Mouse (Mus musculus): ENCODE results near the gene Nmb.
A peak's percentile ranks its signal among the peaks of the same experiment; 100 is the strongest.

Gene Nmb

DNA sequence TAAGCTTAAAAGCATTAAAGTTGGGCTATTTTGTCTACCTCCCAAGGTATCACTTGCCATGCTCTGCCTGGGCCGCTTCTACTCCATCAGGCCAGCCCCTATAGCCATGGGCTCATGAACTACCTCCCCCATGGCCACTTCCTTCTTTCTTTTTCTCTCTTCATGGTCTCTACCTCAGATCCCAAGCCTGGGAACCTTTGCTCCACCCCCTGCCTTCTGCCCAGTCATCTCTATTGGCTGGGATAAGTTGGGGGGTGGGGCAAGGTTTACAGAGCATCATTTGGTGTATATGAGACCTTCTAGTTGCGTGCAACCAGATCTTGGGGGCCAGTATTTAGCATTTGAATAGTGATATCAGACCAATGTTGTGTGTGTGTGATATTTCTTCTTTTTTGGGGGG is 42.4 kb downstream of the Nmb start:
- DNase-seq (ENCODE audit: extremely low read depth, insufficient read length, low spot score), result no peak

DNA sequence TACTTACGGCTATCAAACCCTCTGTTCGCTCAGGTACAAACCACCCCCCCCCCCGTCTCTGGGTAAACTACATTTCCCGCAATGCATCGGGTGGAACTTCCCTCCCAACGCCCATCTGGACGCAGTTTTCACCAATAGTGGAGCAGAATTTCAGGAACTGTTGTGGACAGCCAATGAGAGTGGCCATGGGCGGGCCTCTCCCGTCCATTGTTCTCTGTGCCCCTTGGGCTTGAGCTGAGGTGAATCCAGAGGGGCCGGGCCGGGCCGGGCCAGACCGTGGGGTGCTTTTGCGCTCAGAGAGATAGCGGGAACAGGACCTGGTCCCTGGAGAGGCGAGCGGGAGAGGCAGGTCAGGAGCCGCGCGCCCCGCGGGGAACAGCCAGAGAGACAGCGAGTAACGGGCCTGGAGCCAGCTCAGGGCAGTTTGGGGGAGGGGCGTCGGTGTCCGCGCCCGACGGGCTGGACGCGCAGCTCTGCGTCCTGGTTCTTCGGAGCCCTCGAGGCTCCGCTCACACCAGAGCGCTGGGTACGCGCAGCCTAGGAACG is 44.1 kb downstream of the Nmb start, which contains the start of gene Zscan2:
Zscan2 (plus strand) TSS at position 192 of the 546 bp plus-strand sequence.
- DNase-seq (ENCODE audit: extremely low read depth, insufficient read length, low spot score), result peak; percentile 82

DNA sequence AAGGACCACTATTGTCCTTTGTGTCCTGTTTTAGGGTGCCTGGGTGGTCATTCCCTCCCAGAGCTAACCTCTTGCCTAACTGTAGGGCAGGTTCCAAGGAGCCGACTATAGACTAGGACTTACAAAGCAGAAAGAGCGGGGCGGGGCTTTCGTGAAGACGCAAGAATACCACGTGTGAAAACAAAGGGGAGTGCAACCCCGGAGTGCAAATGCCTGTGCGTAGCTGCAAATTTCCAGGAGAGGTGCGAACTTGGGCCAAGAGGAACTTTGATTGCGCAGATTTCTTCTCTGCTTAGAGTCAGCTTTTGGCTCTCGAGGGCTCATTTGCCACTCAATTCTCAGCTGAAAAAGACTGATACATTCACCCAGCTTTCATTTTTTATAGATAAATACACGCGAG is 44.6 kb downstream of the Nmb start:
- DNase-seq (ENCODE audit: extremely low read depth, insufficient read length, low spot score), result no peak

DNA sequence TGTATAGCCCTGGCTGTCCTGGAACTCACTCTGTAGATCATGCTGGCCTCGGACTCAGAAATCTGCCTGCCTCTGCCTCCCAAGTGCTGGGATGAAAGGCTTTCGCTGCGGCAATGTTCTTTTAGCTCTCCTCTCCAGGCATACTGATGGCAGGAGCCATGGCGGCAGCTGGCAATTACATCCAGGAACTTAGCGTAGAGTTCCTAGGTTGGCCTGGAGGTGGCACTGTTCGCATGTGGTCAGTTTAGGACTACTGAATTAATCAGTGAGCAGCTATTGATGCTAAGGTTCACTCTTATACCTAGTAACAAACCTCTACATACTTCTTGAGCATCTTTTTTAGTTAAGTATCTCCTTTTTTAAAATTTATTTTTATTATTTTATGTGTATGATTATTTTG is 47.7 kb downstream of the Nmb start:
- peak; percentile 41 for DNase-seq (ENCODE audit: extremely low read depth, insufficient read length, low spot score)

DNA sequence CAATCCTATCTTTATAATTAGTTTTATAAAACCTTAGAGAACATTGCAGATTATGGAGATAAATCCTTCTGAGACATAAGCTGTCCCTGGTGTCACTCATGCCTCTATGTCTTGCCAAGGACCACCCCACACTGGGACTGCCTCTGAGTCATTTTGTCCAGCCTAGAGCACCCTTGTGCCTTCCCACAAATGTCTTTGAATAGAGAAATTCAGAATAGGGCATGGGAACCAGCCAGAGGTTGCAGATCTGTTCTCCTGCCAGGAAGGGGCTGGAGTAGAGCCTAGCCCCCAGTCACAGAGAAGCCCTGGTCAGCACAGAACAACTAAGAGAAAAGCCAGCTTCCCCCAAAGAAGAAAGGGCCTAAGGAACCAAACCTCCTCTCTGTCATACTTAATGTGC is 49.6 kb downstream of the Nmb start:
- no peak for DNase-seq (ENCODE audit: extremely low read depth, insufficient read length, low spot score)

DNA sequence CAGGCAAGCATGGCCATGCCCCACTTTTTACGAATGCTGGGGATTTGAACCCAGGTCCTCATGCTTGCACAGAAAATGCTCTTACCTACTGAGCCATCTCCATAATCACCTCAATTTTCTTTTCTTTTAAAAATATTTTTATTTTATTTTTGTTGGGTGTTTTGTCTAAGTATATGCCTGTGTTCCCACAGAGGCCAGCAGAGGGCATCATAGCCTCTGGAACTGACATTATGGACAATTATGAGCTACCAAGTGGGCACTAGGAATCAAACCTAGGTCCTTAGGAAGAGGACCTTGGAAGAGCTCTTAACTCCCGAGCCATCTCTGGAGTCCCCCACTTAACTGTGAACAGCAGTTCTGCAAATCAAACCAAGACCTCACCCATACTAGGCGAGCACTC is 51.7 kb downstream of the Nmb start:
- no peak for DNase-seq (ENCODE audit: extremely low read depth, insufficient read length, low spot score)

All from 3134 (cell line).